Mouse (Mus musculus) T-helper 17 cell (primary cell): Measurements from ENCODE around the gene Sufu.

Experiments used
- in situ Hi-C, 2 experiments: fragments of 300-600 bp; cut with MboI, MseI; formaldehyde crosslinking; loops; 1 replicate in 1 of 2; 2 replicates in 1 of 2; pipeline ENCODE4 v1.15.1; 2025; ENCODE audit warnings: high pct_unique_total_duplicates in 2 of 2

Sufu gene

DNA sequence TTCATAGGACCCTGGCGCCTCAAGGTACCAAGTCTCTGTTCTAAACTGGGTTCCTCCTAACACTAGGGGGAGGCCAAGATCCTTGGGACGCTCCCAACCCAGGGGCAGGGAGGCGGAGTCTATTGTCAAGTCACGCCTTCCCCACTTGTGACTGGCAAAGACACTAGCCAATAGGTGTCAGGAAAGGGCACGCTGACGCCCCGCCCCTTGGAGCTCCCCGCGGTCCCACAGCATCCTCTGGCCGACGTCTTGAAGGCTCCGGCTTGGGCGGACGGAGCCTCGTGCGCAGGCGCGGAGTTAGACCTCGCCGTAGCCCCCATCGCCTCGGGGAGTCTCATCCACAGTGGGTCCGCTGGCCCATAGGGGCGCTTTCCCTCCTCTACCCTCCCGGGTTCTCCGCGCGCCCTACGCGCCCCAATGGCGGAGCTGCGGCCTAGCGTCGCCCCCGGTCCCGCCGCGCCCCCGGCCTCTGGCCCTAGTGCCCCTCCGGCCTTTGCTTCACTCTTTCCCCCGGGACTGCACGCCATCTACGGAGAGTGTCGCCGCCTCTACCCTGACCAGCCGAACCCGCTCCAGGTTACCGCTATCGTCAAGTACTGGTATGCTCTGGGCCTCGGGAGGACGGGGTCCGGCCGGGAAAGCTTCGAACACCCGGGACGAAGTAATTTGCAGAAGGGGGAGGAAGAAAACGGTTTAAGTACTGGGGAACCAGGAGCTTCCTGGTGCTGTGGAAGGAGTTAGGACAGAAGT lies at the start of gene Sufu:
TSS of gene Sufu (plus strand) at position 211 of the 750 bp plus-strand sequence.
- in situ Hi-C loops = loop anchor here in 1 of 2 experiments (5.0 kb wide), 1 partner anchor 105 kb away; the partner anchor contains the start of gene Trim8

DNA sequence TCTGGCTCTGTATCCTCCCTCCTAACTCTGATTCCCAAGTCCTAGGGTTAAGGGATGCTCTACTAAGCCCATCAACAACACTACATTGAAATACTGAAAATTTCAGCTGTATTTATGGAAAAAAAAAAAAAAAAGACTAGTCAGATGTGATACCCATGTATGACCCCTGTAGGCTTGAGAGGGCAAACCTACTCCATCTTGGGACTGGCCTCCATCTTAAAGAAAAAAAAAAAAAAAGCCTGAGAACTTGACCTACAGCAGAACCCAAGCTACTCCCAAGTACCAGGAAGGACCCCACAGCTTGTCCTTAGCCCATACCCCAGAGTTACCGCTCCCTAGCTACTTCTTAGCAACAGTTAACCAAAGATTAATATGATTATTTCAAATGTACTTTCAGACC lies 49.5 kb upstream of the Sufu start:
- in situ Hi-C loops = no loop called here

DNA sequence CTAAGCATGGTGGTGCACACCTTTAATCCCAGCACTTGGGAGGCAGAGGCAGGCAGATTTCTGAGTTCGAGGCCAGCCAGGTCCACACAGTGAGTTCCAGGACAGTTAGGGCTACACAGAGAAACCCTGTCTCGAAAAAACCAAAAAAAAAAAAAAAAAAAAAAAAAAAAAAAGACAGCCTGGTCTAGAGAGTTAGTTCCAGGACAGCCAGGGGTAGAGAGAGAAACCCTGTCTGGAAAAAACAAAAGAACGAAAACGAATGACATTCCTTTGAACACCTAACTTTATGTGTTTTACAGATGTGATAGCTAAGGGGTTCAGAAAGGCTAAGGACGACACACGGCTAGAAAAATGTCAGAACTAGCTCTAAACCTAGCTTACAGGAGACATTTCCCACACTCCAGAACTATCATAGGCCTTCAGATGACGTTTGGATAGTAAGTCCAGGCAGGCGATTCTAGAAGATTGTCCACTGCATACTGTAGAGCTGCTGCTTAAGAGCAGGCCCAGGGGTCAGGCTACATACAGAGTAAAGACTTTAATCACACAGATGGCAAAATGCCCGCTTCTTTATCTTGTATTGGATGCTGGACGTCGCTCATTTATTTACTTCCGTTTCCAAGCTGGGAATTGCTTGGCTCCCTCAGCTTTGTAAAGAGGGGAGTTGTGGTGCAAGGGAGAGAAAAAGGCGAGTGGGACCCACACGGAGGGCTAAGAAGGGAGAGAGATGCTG lies 48.6 kb upstream of the Sufu start:
- in situ Hi-C loops = no loop called here

DNA sequence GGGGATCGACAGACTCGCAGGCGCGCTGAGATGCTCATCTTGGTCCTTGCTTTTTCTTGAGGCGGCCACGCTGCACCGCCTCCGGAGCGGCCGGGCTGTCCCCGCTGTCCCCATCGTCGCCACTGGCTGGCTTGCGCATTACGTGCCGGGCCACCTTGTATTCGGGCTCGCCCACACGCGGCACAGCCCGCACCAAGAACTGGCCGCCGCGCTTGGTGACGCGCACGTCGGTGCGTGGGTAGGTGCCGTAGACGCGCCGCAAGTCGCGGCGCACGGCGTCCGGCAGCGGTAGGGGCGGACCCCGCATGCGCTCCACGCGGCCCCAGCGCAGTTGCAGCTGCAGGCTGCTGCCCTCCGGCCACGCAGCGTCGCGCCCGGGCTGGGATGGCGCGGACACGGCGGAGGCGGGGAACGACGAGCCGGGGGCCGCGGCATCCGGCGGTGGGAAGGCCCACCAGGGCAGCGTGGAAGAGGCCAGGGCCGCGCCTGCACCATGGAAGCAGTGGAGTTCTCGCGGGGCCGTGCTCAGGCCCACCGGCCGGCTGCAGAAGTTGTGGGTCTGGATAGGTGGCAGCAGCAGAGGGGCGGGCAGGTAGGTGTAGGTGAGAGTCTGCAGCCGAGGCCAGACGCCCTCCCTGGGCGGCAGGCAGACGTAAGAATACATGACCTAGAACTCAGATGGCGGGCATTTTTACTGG lies 47.8 kb upstream of the Sufu start:
- in situ Hi-C loops = no loop called here

DNA sequence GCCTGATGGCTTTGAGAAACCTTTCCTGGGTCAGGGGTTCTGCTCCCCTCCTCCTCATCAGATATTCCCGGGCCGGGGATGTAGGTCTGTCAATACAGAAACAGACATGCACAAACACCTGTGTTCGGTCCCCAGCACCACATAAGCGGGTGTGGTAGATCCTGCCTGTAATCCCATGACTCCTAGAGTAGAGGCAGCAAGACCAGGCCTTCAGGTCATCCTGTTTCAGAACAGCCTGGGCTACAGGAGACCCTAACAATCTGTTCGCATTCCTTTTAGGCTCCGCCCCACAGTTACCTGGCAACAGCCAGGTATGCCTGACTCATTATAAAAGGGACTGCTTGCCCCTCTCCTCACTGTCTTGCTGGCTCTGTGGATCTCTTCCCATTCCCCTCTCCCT lies 47.1 kb upstream of the Sufu start:
- in situ Hi-C loops = no loop called here

DNA sequence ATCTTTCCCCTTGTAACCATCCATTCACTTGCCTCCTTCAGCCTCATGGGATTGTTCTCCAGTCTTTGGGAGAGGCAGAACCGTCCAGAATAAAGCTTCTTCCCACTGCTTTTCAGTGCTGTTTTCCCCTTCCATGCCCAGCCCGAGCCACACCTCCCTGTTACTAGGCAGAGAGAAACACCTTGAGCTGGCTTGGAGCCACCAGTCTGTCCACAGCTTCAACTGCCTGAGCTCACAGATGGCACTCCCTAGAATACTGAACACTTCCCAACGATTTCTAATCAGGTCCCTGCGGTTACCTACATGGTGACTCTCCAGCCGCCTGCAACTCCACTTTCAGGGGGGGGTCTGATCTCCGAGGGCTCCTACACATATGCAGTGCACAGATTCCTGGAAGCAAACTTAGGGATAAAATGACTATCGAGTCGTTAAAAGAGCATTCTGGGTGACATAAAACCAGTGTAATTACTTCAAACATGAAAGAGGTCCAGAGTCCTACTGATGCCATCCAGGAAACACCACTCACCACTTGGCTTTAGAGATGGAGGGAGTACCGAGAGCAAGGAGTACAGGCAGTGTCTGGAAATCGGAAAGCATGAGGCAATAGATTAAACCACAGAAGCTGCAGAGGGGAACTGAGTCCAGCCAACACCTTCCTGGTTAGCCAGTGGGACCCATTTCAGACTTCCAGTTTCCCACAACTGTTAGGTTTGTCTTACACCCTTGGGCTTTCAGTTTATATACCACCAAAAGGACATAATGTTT lies 46.3 kb upstream of the Sufu start, which contains the start of gene 2310034G01Rik:
TSS of gene 2310034G01Rik (minus strand) at position 135 of the 765 bp plus-strand sequence.
- in situ Hi-C loops = no loop called here

DNA sequence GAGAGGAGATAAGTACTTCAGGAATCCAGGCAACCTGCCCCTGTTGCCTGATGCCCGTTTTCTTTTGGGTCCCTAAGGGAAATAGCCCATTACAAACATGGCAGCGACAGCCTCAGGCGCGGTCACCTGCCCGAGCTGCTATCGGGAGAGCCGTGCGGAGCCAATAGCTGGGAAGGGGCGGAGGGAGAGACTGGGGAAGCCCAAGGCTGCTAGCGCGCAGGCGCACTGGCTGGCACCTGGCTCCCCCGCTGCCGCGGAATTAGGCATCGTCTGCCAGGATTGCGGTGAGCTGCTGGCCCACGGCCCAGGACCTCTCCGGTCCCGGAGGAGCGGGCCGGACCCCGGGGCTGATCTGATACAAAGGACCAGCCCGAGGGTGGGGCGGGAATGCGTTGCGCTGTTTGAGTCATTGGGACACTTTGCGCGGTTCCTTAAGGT lies 40.0 kb upstream of the Sufu start:
- in situ Hi-C loops = no loop called here

DNA sequence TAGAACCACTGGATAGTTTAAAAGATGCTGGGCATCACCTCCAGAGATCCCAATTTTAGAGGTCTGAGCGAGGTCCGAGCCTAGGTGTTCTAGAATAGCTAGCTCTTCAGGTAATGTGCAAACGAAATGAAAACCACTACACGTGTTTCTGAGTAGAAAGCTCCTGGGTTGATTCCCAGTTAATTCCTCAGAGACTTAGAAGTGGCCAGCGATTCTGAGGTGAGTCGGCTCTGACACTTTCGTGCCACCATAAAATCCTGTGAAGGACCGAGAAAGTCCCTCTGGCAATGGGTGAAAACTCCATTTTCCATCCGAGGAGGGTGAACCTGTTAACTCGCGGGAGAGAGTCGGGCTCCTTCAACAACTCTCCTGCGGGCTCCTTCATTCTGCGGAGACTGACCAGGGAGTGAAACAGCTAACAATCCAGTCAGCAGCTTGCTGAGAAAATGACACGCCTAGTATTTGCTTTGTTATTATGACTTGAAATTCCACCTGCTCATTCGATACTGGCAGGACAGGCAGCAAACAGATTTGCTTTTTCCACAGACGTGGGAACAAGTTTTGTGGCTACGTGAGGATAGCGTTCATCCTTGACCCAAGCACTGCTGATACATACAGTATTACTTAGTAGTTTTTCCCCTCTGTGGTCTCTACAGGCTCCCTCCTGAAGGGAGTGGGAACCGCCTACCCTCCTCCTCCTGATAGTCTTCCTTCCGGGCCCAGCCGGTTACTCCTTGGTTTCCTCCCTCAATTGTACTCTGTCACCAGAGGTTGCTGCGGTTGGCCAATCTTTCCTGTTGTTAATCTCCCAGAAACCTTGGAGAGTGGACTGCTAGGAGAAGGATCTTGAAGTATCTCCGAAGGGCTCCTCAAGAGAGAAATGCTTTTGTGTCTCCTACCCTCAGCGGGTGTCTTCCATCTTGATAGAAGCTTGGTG lies 39.1 kb upstream of the Sufu start:
- in situ Hi-C loops = no loop called here

DNA sequence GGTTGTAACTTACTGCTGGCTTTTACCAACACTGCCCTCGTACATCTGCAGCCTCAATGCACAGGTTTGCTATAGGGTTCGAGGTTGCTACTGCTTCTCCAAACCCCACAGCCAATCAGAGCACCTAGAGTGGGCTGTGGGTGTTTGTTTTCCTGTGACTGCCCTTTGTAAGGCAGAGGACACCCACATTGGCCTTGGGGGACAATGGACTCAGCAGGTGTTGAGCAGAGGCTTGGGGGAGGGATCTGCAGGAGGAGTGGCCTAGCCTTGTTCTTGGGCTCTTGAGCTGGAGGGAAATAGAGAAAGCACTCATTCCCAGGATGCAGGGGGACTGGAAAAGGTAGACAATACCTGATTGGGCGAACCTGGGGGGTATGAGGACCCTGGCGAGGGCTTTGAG lies 38.3 kb upstream of the Sufu start:
- in situ Hi-C loops = no loop called here

DNA sequence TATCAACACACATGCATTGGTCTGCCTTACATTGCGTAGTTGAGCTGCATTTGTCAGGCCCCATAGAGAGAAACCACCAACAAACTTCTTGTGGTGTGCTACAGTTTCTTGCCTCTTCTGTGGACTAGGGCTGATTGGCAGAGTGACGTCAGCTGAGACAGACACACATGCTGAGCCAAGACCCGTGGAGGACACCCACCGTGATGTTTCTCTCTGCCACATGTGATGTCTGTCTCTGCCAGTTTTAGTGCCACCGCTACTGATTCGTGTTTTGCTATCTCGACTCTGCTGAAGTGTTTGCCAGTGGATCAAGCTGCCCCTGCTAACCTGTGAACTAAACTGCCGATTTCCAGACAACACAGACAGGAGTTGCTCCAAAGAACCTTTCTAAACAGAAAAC lies 34.6 kb upstream of the Sufu start:
- in situ Hi-C loops = no loop called here

DNA sequence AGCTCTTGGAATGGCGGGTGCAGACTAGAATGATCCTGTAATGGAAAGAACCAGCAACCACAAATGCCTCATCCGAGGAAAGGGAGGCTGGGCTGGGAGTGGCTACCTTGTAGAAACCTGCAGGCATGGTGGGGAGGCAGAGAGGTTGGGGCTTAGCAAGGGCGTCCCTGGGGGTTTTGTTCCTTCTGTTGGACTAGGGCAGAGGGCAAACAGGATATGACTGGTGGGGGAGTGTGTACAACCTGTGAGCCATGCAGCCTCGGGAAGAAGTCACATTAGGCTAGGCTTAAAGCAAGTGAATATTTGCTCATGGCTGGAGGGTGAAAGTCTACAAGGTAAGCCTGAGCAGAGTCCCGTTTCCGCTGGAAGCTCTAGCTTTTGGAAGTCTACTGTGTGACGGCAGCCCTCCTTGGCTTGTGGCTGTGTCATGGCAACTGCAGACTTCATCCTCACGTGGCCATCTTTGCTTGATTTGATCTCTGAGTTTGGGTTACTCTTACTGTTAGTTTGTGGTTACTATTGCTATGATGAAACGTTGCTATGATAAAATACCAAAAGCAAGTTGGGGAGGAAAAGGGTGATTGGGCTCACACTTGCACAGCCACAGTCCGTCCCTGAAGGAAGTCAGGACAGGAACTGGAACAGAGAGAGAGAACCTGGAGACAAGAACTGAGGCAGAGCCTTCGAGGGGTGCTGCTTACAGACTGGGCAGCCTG lies 33.2 kb upstream of the Sufu start:
- in situ Hi-C loops = no loop called here

DNA sequence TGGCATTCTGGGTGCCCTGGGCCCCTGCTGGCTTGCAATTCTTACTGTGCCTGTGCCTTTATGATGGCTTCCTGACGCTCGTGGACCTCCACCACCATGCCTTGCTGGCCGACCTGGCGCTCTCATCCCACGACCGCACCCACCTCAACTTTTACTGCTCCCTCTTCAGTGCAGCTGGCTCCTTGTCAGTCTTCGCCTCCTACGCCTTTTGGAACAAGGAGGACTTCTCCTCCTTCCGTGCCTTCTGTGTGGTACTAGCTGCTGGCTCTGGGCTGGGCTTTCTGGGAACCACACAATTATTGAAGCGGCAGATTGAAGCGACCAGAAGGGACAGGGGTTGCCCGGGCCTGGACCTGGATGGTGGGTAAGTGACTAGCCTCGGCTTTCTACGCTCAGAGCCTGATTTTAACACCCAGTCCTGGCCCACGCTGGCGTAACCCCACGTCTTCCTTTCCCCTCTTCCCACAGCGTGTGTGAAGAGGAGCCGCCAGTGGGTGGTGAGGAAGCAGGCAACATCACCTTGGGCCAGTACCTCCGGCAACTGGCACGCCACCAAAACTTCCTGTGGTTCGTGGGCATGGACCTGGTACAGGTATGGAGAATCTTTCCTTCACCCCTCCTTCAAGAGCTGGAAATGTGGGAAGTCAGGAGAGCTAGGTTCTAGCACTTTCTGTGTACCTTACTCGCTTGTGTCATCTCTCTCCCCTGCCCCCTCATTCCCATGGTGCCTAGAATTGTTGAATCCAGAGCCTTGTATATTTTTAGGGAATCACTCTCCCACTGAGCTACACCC lies 28.7 kb upstream of the Sufu start:
- in situ Hi-C loops = no loop called here

DNA sequence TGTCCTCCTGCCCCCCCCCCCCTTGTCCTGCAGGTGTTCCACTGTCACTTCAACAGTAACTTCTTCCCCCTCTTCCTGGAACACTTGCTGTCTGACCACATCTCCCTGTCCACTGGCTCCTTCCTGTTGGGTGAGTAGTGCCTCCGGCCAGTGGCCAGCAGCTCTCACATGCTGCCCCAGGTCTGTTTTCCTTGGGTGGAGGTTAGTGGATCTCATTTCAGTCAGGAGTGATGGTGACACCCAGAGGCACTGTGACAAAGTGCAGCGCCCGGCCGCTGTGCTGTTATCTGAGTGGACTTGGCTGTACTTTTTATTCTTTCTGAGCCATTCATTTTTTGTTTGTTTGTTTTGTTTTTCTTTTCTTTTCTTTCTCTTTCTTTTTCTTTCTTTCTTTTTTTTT lies 27.5 kb upstream of the Sufu start:
- in situ Hi-C loops = no loop called here

DNA sequence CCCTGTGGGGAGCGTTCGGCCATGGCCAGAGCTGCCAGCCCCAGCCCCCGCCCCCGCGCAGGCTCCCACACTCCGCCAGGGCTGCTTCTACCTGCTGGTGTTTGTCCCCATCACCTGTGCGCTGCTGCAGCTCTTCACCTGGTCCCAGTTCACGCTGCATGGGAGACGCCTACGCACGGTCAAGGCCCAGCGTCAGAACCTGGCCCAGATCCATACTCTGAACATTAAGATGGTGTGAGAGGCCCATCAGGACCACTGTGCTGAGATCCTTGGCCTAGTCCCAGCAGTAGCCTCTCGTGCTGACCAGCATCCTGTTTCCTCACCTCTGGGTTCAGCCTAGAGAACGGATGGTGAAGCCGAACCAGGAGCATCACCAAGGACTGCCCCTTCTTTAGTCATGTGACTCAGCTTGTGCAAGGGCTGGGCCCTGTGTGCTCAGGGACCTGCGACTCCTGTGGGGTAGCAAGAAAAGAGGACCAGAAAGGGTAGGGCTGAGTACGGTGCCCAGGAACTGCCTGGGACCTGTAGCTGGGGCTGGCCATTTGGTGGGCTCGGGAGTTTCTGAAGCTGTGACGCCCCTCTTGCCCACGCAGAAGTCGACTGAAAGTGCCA lies 22.1 kb upstream of the Sufu start:
- in situ Hi-C loops = loop anchor here in 1 of 2 experiments (5.0 to 10.0 kb wide), 2 partner anchors 42 to 1440 kb away; partner anchors contain the start of gene Slf2

DNA sequence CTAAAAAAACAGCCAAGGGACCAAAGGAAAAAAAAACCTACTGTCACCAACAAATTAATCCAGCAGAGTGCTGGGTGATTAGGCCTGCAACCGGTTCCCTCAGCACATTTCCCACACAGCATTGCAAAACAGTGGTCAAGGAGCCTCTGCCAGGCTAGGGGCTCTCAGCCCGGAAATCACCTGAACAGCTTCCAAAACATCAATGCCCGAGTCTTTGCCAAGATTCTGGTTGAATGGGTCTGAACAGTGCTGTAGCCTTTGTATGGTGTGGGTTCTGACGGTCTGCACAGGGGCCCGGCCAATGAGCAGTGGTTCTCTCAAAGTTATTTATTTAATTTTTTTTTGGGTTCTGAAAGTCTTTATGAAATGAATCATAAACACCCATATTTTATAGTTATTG lies 21.2 kb upstream of the Sufu start:
- in situ Hi-C loops = loop anchor here in 1 of 2 experiments (10.0 kb wide), 1 partner anchor 1441 kb away; the partner anchor contains the start of gene Slf2

DNA sequence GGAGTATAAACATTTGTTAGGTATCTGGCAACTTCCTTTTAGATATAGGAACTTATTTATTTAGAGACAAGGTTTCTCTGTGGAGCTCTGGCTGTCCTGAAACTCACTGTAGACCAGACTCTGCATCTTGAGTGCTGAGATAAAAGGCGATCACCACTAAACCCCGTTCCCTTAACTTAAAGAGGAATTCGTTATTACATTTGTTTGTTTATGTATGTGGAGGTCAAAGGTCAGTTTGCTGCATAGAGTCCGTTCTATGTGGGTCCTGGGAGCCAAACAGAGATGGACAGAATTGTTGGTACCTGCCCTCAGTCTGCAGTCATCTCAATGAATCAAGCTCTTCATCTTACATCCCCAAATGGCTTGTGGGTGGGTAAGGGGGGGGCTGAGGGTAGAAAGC lies 20.8 kb upstream of the Sufu start:
- in situ Hi-C loops = loop anchor here in 1 of 2 experiments (10.0 kb wide), 1 partner anchor 1441 kb away; the partner anchor contains the start of gene Slf2

DNA sequence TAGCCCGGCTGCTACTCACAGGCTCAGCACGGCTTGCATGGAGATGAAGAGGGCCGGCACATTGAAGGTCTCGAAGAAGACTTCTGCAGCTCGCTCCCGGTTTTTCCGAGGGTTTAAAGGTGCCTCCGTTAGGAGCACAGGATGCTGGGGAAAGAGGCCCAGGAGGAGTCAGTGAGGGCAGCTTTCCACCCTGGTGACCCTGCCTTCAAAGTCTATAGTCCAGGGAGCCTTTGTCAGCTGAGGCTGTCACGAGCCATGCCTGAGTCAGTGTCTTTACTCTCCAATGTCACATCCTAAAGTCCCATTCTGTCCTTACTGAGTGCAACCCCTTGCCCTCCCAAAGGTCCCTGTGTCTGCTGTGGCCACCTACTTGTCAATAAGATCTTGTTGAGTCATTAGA lies 14.4 kb upstream of the Sufu start:
- in situ Hi-C loops = no loop called here

DNA sequence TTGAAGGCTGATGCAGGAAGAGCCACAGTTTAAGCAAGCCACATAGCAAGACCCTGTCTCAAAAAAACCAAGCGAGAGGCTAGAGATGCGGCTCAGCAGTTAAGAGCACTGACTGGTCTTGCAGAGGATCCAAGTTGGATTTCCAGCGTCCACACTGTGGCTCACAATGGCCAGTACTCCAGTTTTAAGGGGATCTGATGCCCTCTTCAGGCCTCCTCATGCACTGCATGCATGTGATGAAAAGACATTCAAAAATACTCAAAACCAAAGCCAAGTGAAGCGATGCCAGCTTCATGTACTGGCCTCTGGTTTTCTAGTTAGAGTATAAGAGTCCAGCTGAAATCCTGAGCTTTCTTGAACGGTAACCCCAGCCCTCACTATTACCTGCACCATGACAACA lies 6.8 kb upstream of the Sufu start:
- in situ Hi-C loops = no loop called here
